Mouse (Mus musculus) liver, adult 2 months (tissue): ENCODE data around the gene Fgfr2.

ENCODE experiments used
- CTCF ChIP-seq: fragments of 200-500 bp; IDR thresholded peaks from 2 replicates; pipeline ENCODE4 v1.5.1; 2011; ENCODE audit warnings: low read depth, low read length, control low read depth
- POLR2A ChIP-seq: fragments of 200-500 bp; IDR thresholded peaks from 2 replicates; pipeline ENCODE4 v1.6.1; 2011; ENCODE audit warnings: low read length, control low read depth; ENCODE audit not compliant: insufficient read depth; ENCODE audit errors: extremely low read depth

DNA sequence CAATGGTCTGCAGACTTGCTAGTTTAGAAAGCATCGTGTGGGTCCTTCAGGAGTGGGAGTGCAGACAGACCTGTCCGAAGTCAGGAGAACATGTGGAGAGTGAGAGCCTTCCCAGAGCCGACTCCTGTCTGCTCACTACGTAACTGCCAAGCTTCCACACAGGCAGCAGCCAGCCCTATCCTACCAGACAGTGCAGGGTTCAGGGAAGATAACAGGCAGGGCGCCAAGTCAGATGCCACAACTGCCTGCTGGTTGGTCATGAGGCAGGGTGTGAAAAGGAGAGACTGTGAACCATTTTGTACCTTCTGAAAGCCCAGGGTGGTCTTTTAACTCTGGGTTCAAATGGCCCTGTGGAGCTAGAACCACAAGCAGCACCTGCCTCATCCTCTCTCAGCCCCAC, 553.1 kb downstream of the Fgfr2 start:
- TF ChIP-seq CTCF, result no peak
- TF ChIP-seq POLR2A, result no peak
